Mouse (Mus musculus) ovary, adult 18-20 months (tissue): ENCODE results near the gene Gm8271.
"Not testable (repeated sequence)": the region's sequence is repeated elsewhere in the genome, so short reads cannot be mapped to it uniquely, and the experiment has no call there.

Experiments
- DNase-seq: peaks from one replicate; pipeline ENCODE4 v3.0.0; 2022; ENCODE audit warnings: low spot score, mixed read lengths

Gm8271 gene

DNA sequence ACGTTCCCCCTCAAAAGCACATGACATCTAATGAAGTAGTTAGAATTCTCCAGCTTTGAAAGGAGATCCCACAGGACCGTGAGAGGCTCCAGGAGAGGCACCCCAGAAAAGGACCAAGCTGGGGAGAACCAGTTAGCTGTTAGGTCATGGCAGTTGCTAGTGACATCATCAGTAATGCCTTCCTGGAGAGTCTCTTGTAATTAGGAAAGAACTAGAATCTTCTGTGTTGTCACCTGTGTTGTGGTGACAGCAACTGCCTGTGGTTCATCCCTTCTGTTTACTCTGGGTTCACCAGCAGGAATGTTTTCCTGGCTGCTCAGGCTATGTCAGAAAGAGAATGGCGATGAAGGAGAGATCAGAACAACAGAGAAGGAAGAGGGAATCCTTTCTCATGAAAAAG, at the start of gene Gm8271:
Gene Gm8271, plus strand, starts transcription at position 301 of the 400 bp plus-strand sequence.
- DNase-seq: not testable (repeated sequence)

DNA sequence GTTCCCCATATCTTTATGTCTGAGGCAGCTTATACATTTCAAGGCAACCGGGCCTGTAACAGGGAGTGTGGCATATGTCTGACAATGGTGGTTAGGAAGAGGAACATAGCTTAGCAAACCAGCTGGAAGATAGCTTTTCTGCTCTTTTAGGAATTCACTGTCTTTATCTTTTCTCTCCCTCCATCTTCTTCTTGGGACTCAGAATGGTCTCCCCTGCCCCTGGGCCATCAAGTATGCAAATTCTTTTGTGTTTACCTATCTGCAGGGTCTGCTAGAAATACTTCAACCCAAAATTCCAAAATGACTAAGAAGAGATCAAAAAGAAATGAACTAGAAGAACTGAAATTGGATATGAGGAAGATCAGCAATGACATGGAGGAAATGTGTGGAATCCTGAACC, 21.4 kb upstream of the Gm8271 start, which contains the start of gene Gm3317:
Gene Gm3317, plus strand, starts transcription at position 301 of the 400 bp plus-strand sequence.
- DNase-seq: not testable (repeated sequence)
